Mouse (Mus musculus) embryonic fibroblast, embryonic 13.5 days (primary cell): ENCODE results near the gene Wdr70.
"Not testable (repeated sequence)": the region's sequence is repeated elsewhere in the genome, so short reads cannot be mapped to it uniquely, and the experiment has no call there.

ENCODE experiments used
- CTCF ChIP-seq: IDR thresholded peaks from 2 replicates; pipeline ENCODE4 v1.5.1; 2011; ENCODE audit warnings: mild to moderate bottlenecking, control low read depth, low read length, moderate library complexity, borderline replicate concordance; ENCODE audit not compliant: insufficient read depth
- POLR2A ChIP-seq: IDR thresholded peaks from 2 replicates; pipeline ENCODE4 v1.6.1; 2011; ENCODE audit warnings: low read depth, mild to moderate bottlenecking, control low read depth, low read length, moderate library complexity

GRCm38 (mm10) chr15:8101975-8102542, 3.0 kb upstream of the Wdr70 start:
- not testable (repeated sequence) for TF ChIP-seq CTCF, POLR2A
